Mouse (Mus musculus) liver (tissue): ENCODE measurements around the gene Chek2.

Experiments
- DNase-seq: peaks from one replicate; pipeline ENCODE4 v3.0.0-alpha.2; 2020; ENCODE audit warnings: mixed read lengths

The Chek2 gene

DNA sequence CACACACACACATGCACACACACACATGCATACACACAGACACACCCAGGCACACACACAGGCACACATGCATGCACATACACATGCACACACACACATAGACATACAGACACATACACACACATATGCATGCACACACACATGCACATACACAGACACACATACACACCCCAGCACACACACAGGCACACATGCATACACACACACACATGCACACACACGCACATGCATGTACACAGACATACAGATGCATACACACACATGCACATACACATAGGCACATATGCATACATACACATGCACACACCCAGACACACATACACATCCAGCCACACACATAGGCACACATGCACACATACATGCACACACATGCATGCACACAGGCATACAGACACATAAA, 66.9 kb downstream of the Chek2 start:
- no peak for DNase-seq

DNA sequence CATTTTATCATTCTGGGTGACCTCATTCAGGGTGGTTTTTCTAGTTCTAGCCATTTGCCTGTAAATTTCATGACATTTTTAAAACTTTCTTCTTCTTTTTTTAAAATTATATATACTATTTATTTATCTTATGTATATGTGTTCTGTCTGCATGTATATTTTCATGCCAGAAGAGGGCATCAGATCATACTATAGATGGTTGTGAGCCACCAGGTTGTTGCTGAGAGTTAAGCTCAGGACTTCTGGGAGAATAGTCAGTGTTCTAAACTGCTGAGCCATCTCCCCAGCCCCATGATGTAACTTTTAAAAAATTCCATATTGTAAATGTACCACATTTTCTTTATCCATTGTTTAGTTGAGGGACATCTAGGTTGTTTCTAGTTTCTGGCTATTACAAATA, 69.1 kb downstream of the Chek2 start:
- no peak for DNase-seq

DNA sequence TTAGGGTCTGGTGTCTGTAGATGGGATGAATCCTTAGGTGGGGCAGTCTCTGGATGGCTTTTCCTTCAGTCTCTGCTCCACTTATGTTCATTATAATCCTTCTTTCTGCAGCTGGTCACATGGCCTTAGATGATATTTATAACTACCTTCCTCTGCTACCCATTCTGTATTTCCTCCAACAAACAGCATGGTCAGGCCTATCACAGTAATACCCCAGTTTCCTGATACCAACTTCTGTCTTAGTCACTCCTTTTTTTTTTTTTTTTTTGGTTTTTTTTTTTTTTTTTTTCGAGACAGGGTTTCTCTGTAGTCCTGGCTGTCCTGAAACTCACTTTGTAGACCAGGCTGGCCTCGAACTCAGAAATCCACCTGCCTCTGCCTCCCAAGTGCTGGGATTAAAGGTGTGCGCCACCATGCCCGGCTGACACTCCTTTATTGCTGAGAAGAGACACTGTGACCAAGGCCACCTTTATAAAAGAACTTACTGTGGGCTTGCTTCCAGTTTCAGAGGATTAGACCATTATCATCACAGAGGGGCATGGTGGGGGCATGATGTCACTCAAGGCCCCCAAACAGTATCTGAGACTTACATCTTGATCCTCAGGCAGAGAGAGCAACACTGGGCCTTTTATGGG, 70.3 kb downstream of the Chek2 start:
- no peak for DNase-seq

DNA sequence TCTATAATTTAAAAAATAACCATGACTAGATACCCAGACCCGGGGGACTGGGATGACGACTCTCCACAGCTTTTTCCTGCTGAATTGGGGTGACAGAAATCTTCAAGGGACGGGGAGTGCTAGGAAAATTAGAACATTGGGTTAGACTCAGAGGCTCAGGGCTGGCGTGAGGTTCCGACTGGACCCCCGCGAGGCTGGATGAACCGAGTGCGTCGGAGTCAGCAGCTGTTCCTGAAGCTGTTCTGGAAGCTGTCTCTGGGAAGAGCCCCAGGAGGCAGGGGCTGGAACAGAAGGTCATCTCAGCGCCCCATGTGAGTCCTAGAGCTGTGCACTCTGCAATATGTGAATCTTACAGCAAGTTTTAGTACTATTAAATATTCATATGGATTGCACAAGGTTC, 75.1 kb downstream of the Chek2 start:
- DNase-seq: no peak

DNA sequence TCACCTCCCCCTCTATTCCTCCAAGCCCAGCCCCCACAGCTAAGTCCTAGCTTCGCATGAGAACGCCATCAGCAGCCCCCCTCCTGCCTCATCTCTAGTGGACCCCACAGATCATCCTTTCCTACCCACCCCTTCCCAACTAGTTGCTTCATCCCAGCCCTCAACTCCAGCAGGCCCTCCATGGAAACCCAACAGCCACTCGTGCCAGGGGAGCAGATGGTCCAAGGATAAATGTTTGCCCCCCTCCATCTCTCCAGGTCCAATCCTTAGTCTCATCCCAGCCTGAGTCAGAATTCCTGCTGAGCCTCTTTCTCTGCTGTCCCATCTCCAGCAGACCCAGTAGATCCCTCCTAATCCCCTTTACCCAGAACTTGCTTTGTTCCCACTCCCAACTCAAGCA, 76.5 kb downstream of the Chek2 start:
- no peak for DNase-seq

DNA sequence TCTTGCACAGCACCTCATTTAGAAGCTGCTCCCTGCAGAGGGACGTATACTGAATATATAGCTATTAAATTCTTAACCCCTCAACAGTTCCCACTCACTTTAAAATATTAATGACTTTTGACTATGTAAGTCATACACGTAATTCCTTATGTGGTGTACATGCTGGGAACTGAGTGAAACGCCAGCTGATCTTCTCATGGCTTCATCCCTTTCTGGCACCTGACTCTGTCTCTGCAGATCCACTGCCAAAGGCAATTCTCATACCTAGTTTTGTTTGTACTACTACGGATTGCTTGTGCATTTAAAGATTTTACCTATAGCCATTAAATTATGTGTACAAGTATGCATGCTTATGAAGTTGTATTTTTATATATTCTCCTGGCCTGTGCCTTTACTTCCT, 79.8 kb downstream of the Chek2 start:
- no peak for DNase-seq

DNA sequence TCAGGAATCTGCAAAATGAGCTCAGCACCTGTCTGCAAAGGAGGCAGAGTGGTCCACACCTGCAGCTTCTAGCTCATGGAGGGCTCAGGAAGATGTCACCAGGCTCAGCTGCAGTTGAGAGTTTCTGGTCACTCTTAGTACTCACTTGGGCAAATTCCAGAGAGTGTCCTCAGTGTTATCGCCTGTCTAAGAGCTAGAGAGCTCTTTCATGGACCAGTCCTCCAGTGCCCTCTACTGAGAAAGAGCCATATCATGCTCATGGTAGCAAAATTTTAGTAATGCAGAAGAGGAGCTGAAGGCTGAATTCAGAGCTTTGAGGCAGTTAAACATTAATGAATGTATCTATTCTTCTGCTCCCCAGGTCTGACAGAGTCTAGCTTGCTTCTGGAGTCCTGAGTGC, 83.6 kb downstream of the Chek2 start:
- no peak for DNase-seq
